Mouse (Mus musculus): ENCODE measurements around the gene Dzip1. TPM values are rescaled to one million over a fixed set of nuclear protein-coding genes. Genes with fewer than 3 reads are reported as not detected.

Gene Dzip1
- polyA plus RNA-seq, 1 experiment from 2014 or later: 40.9 TPM

- Histone ChIP-seq H3K9me3 (replicated peaks; ENCODE audit: control insufficient read depth, low read length) (no peaks in the 10 kb centered on the region), H3K9ac (replicated peaks; ENCODE audit: low read length) (no peak overlapping the region), H3K4me1 (ENCODE audit: control insufficient read depth, insufficient read depth, low read length) (no peaks in the 10 kb centered on the region), H3K4me2 (ENCODE audit: low read depth, low read length) (no peak overlapping the region), H3K4me3 (ENCODE audit: low read depth, low read length) (no peak overlapping the region), H3K36me3 (replicated peaks; ENCODE audit: control insufficient read depth, insufficient read depth, low read depth, low read length) (peaks cover 13% of the 10 kb centered on the region), H3K27ac (replicated peaks; ENCODE audit: low read depth, low read length) (no peak overlapping the region), H3K27me3 (ENCODE audit: control insufficient read depth, insufficient read depth, low read length) (no peaks in the 10 kb centered on the region)
- ATAC-seq (replicated peaks; ENCODE audit: insufficient number of reproducible peaks, low FRiP score, low TSS enrichment, low read depth): no peak
- WGBS: 86% methylated on average over 11 of the region's 11 CpGs
- DNase-seq (ENCODE audit: low spot score): no peak
These were observed 46.8 kb downstream of the Dzip1 start for GRCm38 (mm10) chr14:118878346-118878910.

- Histone ChIP-seq H3K4me2 (ENCODE audit: low read depth, low read length) (no peak overlapping the region), H3K4me1 (ENCODE audit: control insufficient read depth, insufficient read depth, low read length) (no peaks in the 10 kb centered on the region), H3K9me3 (replicated peaks; ENCODE audit: control insufficient read depth, low read length) (no peaks in the 10 kb centered on the region), H3K36me3 (replicated peaks; ENCODE audit: control insufficient read depth, insufficient read depth, low read depth, low read length) (peaks cover under 1% of the 10 kb centered on the region), H3K27ac (replicated peaks; ENCODE audit: low read depth, low read length) (no peak overlapping the region), H3K27me3 (ENCODE audit: control insufficient read depth, insufficient read depth, low read length) (no peaks in the 10 kb centered on the region), H3K9ac (replicated peaks; ENCODE audit: low read length) (no peak overlapping the region), H3K4me3 (ENCODE audit: low read depth, low read length) (no peak overlapping the region)
- DNase-seq (ENCODE audit: low spot score): no peak
- ATAC-seq (replicated peaks; ENCODE audit: insufficient number of reproducible peaks, low FRiP score, low TSS enrichment, low read depth): no peak
- WGBS: 73% methylated on average over 10 of the region's 10 CpGs
These were observed 50.4 kb downstream of the Dzip1 start for GRCm38 (mm10) chr14:118874786-118875415.

- no peak overlapping the region for H3K4me2 ChIP-seq (ENCODE audit: low read depth, low read length)
- WGBS: 95% methylated on average over 4 of the region's 4 CpGs
- no peak overlapping the region for H3K4me3 ChIP-seq (ENCODE audit: low read depth, low read length)
- ATAC-seq (replicated peaks; ENCODE audit: insufficient number of reproducible peaks, low FRiP score, low TSS enrichment, low read depth) (no peak), DNase-seq (ENCODE audit: low spot score) (no peak)
- H3K4me1 ChIP-seq (ENCODE audit: control insufficient read depth, insufficient read depth, low read length): no peaks in the 10 kb centered on the region
- no peaks in the 10 kb centered on the region for H3K9me3 ChIP-seq (replicated peaks; ENCODE audit: control insufficient read depth, low read length)
- no peak overlapping the region for H3K9ac ChIP-seq (replicated peaks; ENCODE audit: low read length)
- no peaks in the 10 kb centered on the region; the same call in none of the 2 replicates for H3K36me3 ChIP-seq (replicated peaks; ENCODE audit: control insufficient read depth, insufficient read depth, low read depth, low read length)
- no peaks in the 10 kb centered on the region for H3K27me3 ChIP-seq (ENCODE audit: control insufficient read depth, insufficient read depth, low read length)
- H3K27ac ChIP-seq (replicated peaks; ENCODE audit: low read depth, low read length): no peak overlapping the region
These were observed 51.1 kb downstream of the Dzip1 start for GRCm38 (mm10) chr14:118874126-118874525.

- Histone ChIP-seq H3K36me3 (replicated peaks; ENCODE audit: control insufficient read depth, insufficient read depth, low read depth, low read length) (no peaks in the 10 kb centered on the region), H3K4me2 (ENCODE audit: low read depth, low read length) (no peak overlapping the region), H3K4me3 (ENCODE audit: low read depth, low read length) (no peak overlapping the region), H3K27me3 (ENCODE audit: control insufficient read depth, insufficient read depth, low read length) (no peaks in the 10 kb centered on the region), H3K27ac (replicated peaks; ENCODE audit: low read depth, low read length) (no peak overlapping the region), H3K4me1 (ENCODE audit: control insufficient read depth, insufficient read depth, low read length) (no peaks in the 10 kb centered on the region), H3K9me3 (replicated peaks; ENCODE audit: control insufficient read depth, low read length) (no peaks in the 10 kb centered on the region), H3K9ac (replicated peaks; ENCODE audit: low read length) (no peak overlapping the region)
- DNase-seq (ENCODE audit: low spot score) (no peak), ATAC-seq (replicated peaks; ENCODE audit: insufficient number of reproducible peaks, low FRiP score, low TSS enrichment, low read depth) (no peak)
- 89% methylated on average over 6 of the region's 6 CpGs for WGBS
These were observed 55.5 kb downstream of the Dzip1 start for GRCm38 (mm10) chr14:118869712-118870111.

GRCm38 (mm10) chr14:118868102-118868724 lies 57.0 kb downstream of the Dzip1 start:
- ATAC-seq (replicated peaks; ENCODE audit: insufficient number of reproducible peaks, low FRiP score, low TSS enrichment, low read depth) (no peak), DNase-seq (ENCODE audit: low spot score) (no peak)
- Histone ChIP-seq H3K36me3 (replicated peaks; ENCODE audit: control insufficient read depth, insufficient read depth, low read depth, low read length) (no peaks in the 10 kb centered on the region), H3K4me3 (ENCODE audit: low read depth, low read length) (no peak overlapping the region), H3K9me3 (replicated peaks; ENCODE audit: control insufficient read depth, low read length) (no peaks in the 10 kb centered on the region), H3K27me3 (ENCODE audit: control insufficient read depth, insufficient read depth, low read length) (no peaks in the 10 kb centered on the region), H3K27ac (replicated peaks; ENCODE audit: low read depth, low read length) (no peak overlapping the region), H3K9ac (replicated peaks; ENCODE audit: low read length) (no peak overlapping the region), H3K4me2 (ENCODE audit: low read depth, low read length) (no peak overlapping the region), H3K4me1 (ENCODE audit: control insufficient read depth, insufficient read depth, low read length) (no peaks in the 10 kb centered on the region)
- WGBS: 85% methylated on average over 13 of the region's 13 CpGs

- Histone ChIP-seq H3K27ac (replicated peaks; ENCODE audit: low read depth, low read length) (no peak overlapping the region), H3K27me3 (ENCODE audit: control insufficient read depth, insufficient read depth, low read length) (no peaks in the 10 kb centered on the region), H3K9ac (replicated peaks; ENCODE audit: low read length) (no peak overlapping the region), H3K9me3 (replicated peaks; ENCODE audit: control insufficient read depth, low read length) (no peaks in the 10 kb centered on the region), H3K4me3 (ENCODE audit: low read depth, low read length) (no peak overlapping the region), H3K36me3 (replicated peaks; ENCODE audit: control insufficient read depth, insufficient read depth, low read depth, low read length) (no peaks in the 10 kb centered on the region), H3K4me2 (ENCODE audit: low read depth, low read length) (no peak overlapping the region), H3K4me1 (ENCODE audit: control insufficient read depth, insufficient read depth, low read length) (no peaks in the 10 kb centered on the region)
- ATAC-seq (replicated peaks; ENCODE audit: insufficient number of reproducible peaks, low FRiP score, low TSS enrichment, low read depth) (no peak), DNase-seq (ENCODE audit: low spot score) (no peak)
- WGBS: 59% methylated on average over 6 of the region's 6 CpGs
These were observed 57.9 kb downstream of the Dzip1 start for GRCm38 (mm10) chr14:118867366-118867765.

GRCm38 (mm10) chr14:118866014-118866811 lies 59.0 kb downstream of the Dzip1 start:
- ATAC-seq (replicated peaks; ENCODE audit: insufficient number of reproducible peaks, low FRiP score, low TSS enrichment, low read depth): no peak
- WGBS: 93% methylated on average over 10 of the region's 10 CpGs
- no peaks in the 10 kb centered on the region for H3K36me3 ChIP-seq (replicated peaks; ENCODE audit: control insufficient read depth, insufficient read depth, low read depth, low read length)
- H3K9ac ChIP-seq (replicated peaks; ENCODE audit: low read length): no peak overlapping the region
- no peaks in the 10 kb centered on the region for H3K9me3 ChIP-seq (replicated peaks; ENCODE audit: control insufficient read depth, low read length)
- no peak overlapping the region for H3K27ac ChIP-seq (replicated peaks; ENCODE audit: low read depth, low read length)
- no peaks in the 10 kb centered on the region for H3K27me3 ChIP-seq (ENCODE audit: control insufficient read depth, insufficient read depth, low read length)
- no peak overlapping the region for H3K4me3 ChIP-seq (ENCODE audit: low read depth, low read length)
- DNase-seq (ENCODE audit: low spot score): no peak
- H3K4me1 ChIP-seq (ENCODE audit: control insufficient read depth, insufficient read depth, low read length): no peaks in the 10 kb centered on the region
- H3K4me2 ChIP-seq (ENCODE audit: low read depth, low read length): no peak overlapping the region

- DNase-seq (ENCODE audit: low spot score): no peak
- H3K27me3 ChIP-seq (ENCODE audit: control insufficient read depth, insufficient read depth, low read length): no peaks in the 10 kb centered on the region
- no peak overlapping the region for H3K9ac ChIP-seq (replicated peaks; ENCODE audit: low read length)
- no peak overlapping the region for H3K4me2 ChIP-seq (ENCODE audit: low read depth, low read length)
- H3K27ac ChIP-seq (replicated peaks; ENCODE audit: low read depth, low read length): no peak overlapping the region
- 30% methylated on average over 4 of the region's 4 CpGs for WGBS
- no peak overlapping the region for H3K4me3 ChIP-seq (ENCODE audit: low read depth, low read length)
- no peaks in the 10 kb centered on the region for H3K9me3 ChIP-seq (replicated peaks; ENCODE audit: control insufficient read depth, low read length)
- no peaks in the 10 kb centered on the region for H3K4me1 ChIP-seq (ENCODE audit: control insufficient read depth, insufficient read depth, low read length)
- ATAC-seq (replicated peaks; ENCODE audit: insufficient number of reproducible peaks, low FRiP score, low TSS enrichment, low read depth): no peak
- no peaks in the 10 kb centered on the region for H3K36me3 ChIP-seq (replicated peaks; ENCODE audit: control insufficient read depth, insufficient read depth, low read depth, low read length)
These were observed 60.4 kb downstream of the Dzip1 start for GRCm38 (mm10) chr14:118864905-118865304.
